Comparison of ENCODE assay signal across 7 mouse cellular contexts in genomic region chr19:12012615-12013014, GRCm38 (mm10). TPM values are rescaled to one million over a fixed set of nuclear protein-coding genes. Genes with fewer than 3 reads are reported as not detected.
DNase-seq lines count a peak whose midpoint lies in the region; ATAC-seq and TF ChIP-seq lines count a peak whose summit lies in the region.

No protein-coding gene starts in this region.

- H3K27me3 ChIP-seq in lung, postnatal 0 days (replicated peaks; ENCODE audit: insufficient read depth, low read length): no peaks in the 10 kb centered on the region
- no peaks in the 10 kb centered on the region for H3K27me3 ChIP-seq in forebrain, embryonic 14.5 days (replicated peaks; ENCODE audit: control insufficient read depth, insufficient read depth, low read length)
- no peaks in the 10 kb centered on the region for H3K27me3 ChIP-seq in limb, embryonic 15.5 days
- no peaks in the 10 kb centered on the region for H3K27me3 ChIP-seq in stomach, embryonic 15.5 days (replicated peaks)

- H3K36me3 ChIP-seq in lung, postnatal 0 days (ENCODE audit: insufficient read depth, low read length): no peaks in the 10 kb centered on the region
- no peaks in the 10 kb centered on the region for H3K36me3 ChIP-seq in forebrain, embryonic 14.5 days (ENCODE audit: control insufficient read depth, insufficient read depth, low read length)
- H3K36me3 ChIP-seq in limb, embryonic 15.5 days: no peaks in the 10 kb centered on the region
- H3K36me3 ChIP-seq in stomach, embryonic 15.5 days: no peaks in the 10 kb centered on the region

- ATAC-seq in lung, postnatal 0 days: no peak
- ATAC-seq in forebrain, embryonic 14.5 days: no peak
- no peak for ATAC-seq in limb, embryonic 15.5 days (ENCODE audit: insufficient number of reproducible peaks, low FRiP score, low TSS enrichment, low read depth)
- no peak for ATAC-seq in stomach, embryonic 15.5 days (ENCODE audit: insufficient read depth, low FRiP score, low read depth)

- H3K9ac ChIP-seq in lung, postnatal 0 days (replicated peaks; ENCODE audit: low read depth): no peak overlapping the region
- H3K9ac ChIP-seq in forebrain, embryonic 14.5 days (ENCODE audit: low read length): peak overlapping the region; percentile 32
- H3K9ac ChIP-seq in limb, embryonic 15.5 days: peak overlapping the region; percentile 0; the same call in 1 of the 2 replicates
- H3K9ac ChIP-seq in stomach, embryonic 15.5 days: no peak overlapping the region; the same call in 1 of the 2 replicates

- no peaks in the 10 kb centered on the region; the same call in 1 of the 2 replicates for H3K4me1 ChIP-seq in lung, postnatal 0 days (ENCODE audit: insufficient read depth, low read depth, low read length)
- no peaks in the 10 kb centered on the region for H3K4me1 ChIP-seq in forebrain, embryonic 14.5 days (ENCODE audit: control insufficient read depth, insufficient read depth, low read length)
- H3K4me1 ChIP-seq in limb, embryonic 15.5 days: peaks cover 7% of the 10 kb centered on the region; the same call in 1 of the 2 replicates
- H3K4me1 ChIP-seq in stomach, embryonic 15.5 days: peaks cover 6% of the 10 kb centered on the region; the same call in 1 of the 2 replicates

- DNase-seq in lung, postnatal 0 days (ENCODE audit: low spot score): no peak
- no peak for DNase-seq in lung, adult 18-20 months
- DNase-seq in forebrain, embryonic 14.5 days (ENCODE audit: low spot score): no peak
- no peak for DNase-seq in natural killer cell, adult 2 months (ENCODE audit: low spot score in 2 of 2)
- no peak for DNase-seq in left cerebral cortex, postnatal 10 days (ENCODE audit: extremely low spot score in 1 of 2, low spot score in 2 of 2)

- H3K4me3 ChIP-seq in lung, postnatal 0 days (ENCODE audit: low read depth, low read length): peak overlapping the region; percentile 58
- peak overlapping the region; percentile 63 for H3K4me3 ChIP-seq in forebrain, embryonic 14.5 days (ENCODE audit: low read depth, low read length)
- H3K4me3 ChIP-seq in limb, embryonic 15.5 days: peak overlapping the region; percentile 54
- H3K4me3 ChIP-seq in stomach, embryonic 15.5 days (replicated peaks): peak overlapping the region; percentile 69

- no peak; the same call in 1 of the 2 replicates for TF ChIP-seq EP300 in lung, postnatal 0 days (IDR thresholded peaks at IDR 0.05)

- no peaks in the 10 kb centered on the region for H3K9me3 ChIP-seq in lung, postnatal 0 days (ENCODE audit: low read length)
- H3K9me3 ChIP-seq in forebrain, embryonic 14.5 days (replicated peaks; ENCODE audit: control insufficient read depth, low read length): no peaks in the 10 kb centered on the region
- H3K9me3 ChIP-seq in limb, embryonic 15.5 days: no peaks in the 10 kb centered on the region
- H3K9me3 ChIP-seq in stomach, embryonic 15.5 days: no peaks in the 10 kb centered on the region

- WGBS in lung, postnatal 0 days: under 1% methylated on average over 10 of the region's 10 CpGs
- 1% methylated on average over 10 of the region's 10 CpGs for WGBS in forebrain, embryonic 14.5 days
- under 1% methylated on average over 10 of the region's 10 CpGs for WGBS in limb, embryonic 15.5 days
- under 1% methylated on average over 10 of the region's 10 CpGs for WGBS in stomach, embryonic 15.5 days

- peak overlapping the region; percentile 67 for H3K4me2 ChIP-seq in lung, postnatal 0 days (replicated peaks; ENCODE audit: low read depth, low read length)
- H3K4me2 ChIP-seq in forebrain, embryonic 14.5 days (ENCODE audit: low read length): peak overlapping the region; percentile 64
- H3K4me2 ChIP-seq in limb, embryonic 15.5 days: peak overlapping the region; percentile 64
- peak overlapping the region; percentile 75 for H3K4me2 ChIP-seq in stomach, embryonic 15.5 days

- H3K27ac ChIP-seq in lung, postnatal 0 days (ENCODE audit: low read length): no peak overlapping the region
- H3K27ac ChIP-seq in forebrain, embryonic 14.5 days (ENCODE audit: low read depth, low read length): no peak overlapping the region
- H3K27ac ChIP-seq in limb, embryonic 15.5 days: no peak overlapping the region
- no peak overlapping the region for H3K27ac ChIP-seq in stomach, embryonic 15.5 days

- 0 out of 2 replicates have a peak, but pooled peaks have one; percentile 19 for TF ChIP-seq CTCF in lung, postnatal 0 days (IDR thresholded peaks at IDR 0.05)

- intact Hi-C loops in left cerebral cortex, postnatal 10 days (cut with DNase I): loop anchor here (5.0 to 10.0 kb wide), 4 partner anchors 412 to 785 kb away; partner anchors contain the start of genes Dtx4, Gm4952, Lpxn and Pfpl

RNA-seq across cellular contexts. Expression of gene Olfr1423, which starts 28.5 kb away (rescaled TPM):
- polyA plus RNA-seq in lung, postnatal 0 days (2015; fragmentation: Nextera tagmentation; extraction: Ambion mirVana): not detected in 2 replicates
- polyA plus RNA-seq in forebrain, embryonic 14.5 days (2014; fragmentation: Nextera tagmentation; extraction: Ambion mirVana): not detected in 2 replicates
- polyA plus RNA-seq in limb, embryonic 15.5 days (2015; fragmentation: Nextera tagmentation; extraction: Ambion mirVana): 0.03 TPM in 1 of 2 replicates, not detected in the other
- polyA plus RNA-seq in stomach, embryonic 15.5 days (2015; fragmentation: Nextera tagmentation; extraction: Ambion mirVana): not detected in 2 replicates
- not detected for total RNA-seq in left cerebral cortex, postnatal 10 days (2021)

RNA-seq across cellular contexts. Expression of gene Osbp, which starts 46.9 kb away (rescaled TPM):
- polyA plus RNA-seq in lung, postnatal 0 days (2015; fragmentation: Nextera tagmentation; extraction: Ambion mirVana): 4.6 and 5.2 TPM in 2 replicates
- 7.2 and 7.4 TPM in 2 replicates for polyA plus RNA-seq in forebrain, embryonic 14.5 days (2014; fragmentation: Nextera tagmentation; extraction: Ambion mirVana)
- polyA plus RNA-seq in limb, embryonic 15.5 days (2015; fragmentation: Nextera tagmentation; extraction: Ambion mirVana): 4.7 and 5.6 TPM in 2 replicates
- polyA plus RNA-seq in stomach, embryonic 15.5 days (2015; fragmentation: Nextera tagmentation; extraction: Ambion mirVana): 4.9 and 5.0 TPM in 2 replicates
- total RNA-seq in left cerebral cortex, postnatal 10 days (2021): 10 to 100 TPM; 58.7 to 59.4 TPM

RNA-seq across cellular contexts. Expression of gene Olfr1424, which starts 49.9 kb away (rescaled TPM):
- not detected in 2 replicates for polyA plus RNA-seq in lung, postnatal 0 days (2015; fragmentation: Nextera tagmentation; extraction: Ambion mirVana)
- not detected in 2 replicates for polyA plus RNA-seq in forebrain, embryonic 14.5 days (2014; fragmentation: Nextera tagmentation; extraction: Ambion mirVana)
- not detected in 2 replicates for polyA plus RNA-seq in limb, embryonic 15.5 days (2015; fragmentation: Nextera tagmentation; extraction: Ambion mirVana)
- polyA plus RNA-seq in stomach, embryonic 15.5 days (2015; fragmentation: Nextera tagmentation; extraction: Ambion mirVana): not detected in 2 replicates
- not detected for total RNA-seq in left cerebral cortex, postnatal 10 days (2021)

Comparison
In these comparisons a context has a peak if more than half of its experiments do, and no peak if none do; other contexts are left out.
1. H3K9ac ChIP-seq: peak in forebrain, embryonic 14.5 days (single experiment) and limb, embryonic 15.5 days (single experiment); none in lung, postnatal 0 days (single experiment) and stomach, embryonic 15.5 days (single experiment).
2. Peak in every context shown above with its lines, with median percentiles within 50 percentile points of each other: H3K4me2 ChIP-seq and H3K4me3 ChIP-seq.